Mouse (Mus musculus) layer of hippocampus, postnatal 36 days (tissue): ENCODE measurements at regions not wholly inside any gene's neighbourhood (a gene's known extent, or its start where the extent isn't known, plus 50 kb on each side); places are given as distances from the start of the nearest gene placed in this dataset.

Experiments used
- DNase-seq, 2 experiments: peaks; one replicate each; pipeline ENCODE4 v3.0.0; 2022

DNA sequence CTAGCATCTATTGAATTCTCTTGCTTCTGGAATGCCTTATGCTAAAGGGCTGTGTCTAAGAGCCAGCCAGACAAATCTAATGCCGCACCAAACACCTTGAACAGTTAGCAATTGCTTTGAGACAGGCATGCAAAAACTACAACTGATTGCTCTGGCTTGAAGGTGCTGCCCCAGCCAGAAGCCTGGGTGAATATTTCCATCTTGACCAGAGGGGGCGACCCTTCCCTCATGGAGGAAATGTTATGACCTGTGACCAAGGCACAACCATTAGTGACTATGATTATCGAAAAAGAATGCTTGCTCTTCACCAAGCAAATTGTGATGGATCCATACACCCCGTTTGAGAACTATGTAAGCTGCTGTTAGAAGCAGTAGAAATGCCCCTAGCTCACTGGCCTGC lies 445.9 kb upstream of the Etaa1 start:
- DNase-seq = no peak

DNA sequence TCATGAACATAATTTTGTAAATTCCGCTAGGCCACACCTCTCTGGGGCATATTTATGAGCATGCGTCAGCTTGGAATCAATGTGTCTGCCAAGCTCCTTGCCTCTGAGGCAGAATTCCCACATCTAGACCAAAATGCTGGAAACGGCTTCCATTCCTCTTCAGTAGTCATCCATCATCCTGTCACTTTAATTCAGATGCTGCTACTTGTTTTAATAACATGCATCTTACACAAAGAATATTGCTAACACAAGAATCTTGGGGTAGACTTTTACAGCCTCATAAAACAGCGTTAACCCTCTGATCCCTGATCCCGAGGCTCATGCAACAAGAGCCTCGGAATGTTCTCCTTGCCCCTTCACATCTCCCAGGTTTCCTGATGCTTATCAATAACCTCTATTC lies 442.7 kb upstream of the Etaa1 start:
- DNase-seq = no peak

DNA sequence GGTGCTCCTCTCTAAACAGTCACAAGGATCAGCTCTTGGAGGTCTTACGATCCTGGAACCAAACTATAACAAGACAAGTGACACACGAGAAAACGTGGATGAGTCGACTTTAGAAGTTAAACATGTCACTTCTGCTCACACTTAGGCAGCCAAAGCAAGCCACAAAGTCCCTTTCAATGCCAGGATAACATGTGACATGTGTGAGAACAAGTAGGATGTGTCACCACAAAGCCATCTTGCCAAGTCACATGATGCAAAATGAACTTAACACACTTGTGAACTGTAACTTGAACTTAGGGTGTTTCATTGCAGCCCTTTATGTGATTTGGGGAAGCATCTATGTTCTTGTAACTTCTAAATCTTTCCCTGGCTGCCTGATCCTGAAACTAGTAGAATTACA lies 442.0 kb upstream of the Etaa1 start:
- DNase-seq = no peak

DNA sequence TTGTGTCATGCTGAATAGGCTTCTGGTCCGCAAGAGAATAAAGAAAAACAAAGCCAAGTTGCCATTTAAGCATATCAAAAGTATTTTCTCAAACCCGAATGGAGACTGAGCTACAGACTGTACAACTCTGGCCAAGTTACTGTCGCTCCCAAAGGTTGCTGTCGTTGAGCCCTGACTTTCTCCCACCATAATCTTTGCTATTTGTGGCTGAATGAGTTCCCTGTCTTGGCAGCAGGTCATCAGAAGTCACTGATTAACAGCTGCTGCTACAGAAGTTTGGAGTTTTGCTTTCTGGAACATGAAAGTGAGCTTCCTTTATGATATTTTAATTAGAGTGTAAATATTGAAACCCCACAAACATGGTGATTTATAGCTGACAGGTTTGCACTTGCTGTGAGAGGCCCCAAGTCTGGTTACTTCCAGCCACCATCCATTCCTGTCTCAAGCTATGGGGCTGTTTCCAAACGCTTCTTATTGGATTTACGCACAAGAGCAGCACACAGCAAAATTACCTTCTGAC lies 419.2 kb upstream of the Etaa1 start:
- no peak for DNase-seq

DNA sequence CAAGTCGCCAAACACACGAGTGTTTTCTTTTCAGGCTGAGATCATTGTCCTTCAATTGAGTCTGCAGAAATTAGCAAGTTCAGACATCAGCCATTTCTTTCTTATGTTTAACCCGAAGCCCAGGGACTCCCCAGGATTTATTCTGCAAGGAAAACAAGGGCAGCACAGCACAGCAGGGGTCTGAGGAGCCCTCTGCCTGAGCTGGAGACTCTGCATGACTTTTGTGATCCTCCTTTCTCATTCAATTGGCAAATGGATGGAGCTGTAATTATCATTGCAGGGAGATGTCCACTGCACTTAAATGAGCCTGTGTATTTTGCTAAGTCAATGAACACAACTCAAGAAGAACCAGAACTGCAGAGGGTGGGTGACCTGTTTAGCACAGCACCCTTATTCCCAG lies 417.6 kb upstream of the Etaa1 start:
- DNase-seq = no peak

DNA sequence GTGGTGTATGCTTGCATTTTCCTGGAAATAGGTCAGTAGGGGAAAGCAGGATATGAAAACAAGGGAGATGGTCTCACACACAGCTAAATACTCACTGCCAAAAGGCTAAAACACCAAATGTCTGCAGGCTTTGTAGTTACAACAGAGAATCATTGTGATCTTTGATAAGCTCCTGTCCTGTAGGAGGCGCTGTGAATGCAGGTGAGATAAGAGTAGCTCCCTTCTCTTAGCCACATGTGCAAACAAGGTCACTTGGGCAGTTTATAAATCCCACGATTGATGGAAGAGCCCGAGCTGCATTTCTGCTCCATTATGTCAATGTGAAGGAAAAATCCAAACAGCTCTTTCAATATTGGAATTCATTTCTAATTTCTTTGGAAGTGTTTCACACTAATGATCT lies 417.2 kb upstream of the Etaa1 start:
- DNase-seq = no peak

DNA sequence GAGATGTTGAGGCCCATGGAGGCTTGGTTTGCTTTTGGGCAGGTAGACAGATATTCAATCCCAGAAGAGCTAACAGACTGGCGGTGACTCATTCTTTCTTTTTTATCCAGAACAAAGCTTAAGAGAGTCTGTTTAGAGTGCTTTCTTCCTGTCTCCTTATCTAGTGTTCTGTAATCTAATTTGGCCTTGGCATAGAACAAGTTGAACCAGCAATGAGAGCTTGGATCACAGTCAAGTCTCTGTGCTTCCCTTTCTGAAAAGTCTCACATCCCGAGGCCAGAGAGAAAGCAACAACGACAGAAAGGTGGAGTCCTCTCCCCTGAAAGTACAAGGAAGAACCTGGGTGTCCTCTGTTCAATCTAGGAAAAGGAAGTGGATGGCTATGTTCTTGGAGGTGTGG lies 401.2 kb upstream of the Etaa1 start:
- DNase-seq = no peak

DNA sequence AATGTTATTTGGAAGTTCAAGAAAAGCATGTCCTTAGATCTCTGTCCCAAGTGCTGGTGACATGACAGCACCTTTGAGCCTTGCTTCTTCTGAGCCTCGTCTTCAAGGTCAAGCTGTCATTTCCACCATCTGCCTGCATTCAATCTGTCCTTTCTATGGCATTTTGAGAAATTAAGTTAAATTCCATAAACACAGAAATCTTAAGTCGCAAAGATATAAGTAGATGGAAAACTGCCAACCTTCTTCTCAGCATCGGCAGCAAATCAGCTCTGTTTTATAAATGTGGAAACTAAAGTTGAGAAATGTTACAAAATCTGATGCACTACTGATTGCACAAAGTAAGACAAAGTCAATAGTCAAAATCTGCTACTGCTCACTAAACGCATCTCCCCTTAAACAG lies 400.5 kb upstream of the Etaa1 start:
- no peak for DNase-seq

DNA sequence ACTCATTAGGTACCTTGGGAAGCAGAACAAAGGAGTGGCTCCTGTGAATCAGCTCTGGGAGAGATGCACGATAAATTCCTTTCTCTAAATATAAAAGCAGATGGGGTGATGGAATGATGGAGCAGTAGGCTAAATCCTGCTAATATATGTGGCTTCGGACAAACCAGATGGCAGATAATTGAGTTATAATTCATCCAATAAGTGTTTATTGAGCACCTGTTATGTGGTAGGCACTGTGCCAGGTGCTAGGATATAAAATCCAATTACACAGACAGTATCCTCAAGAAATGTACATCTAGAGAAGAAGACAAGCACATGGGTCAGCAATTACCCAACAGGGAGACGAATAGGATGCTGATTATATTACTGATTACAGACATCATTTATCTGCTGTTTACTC lies 394.2 kb upstream of the Etaa1 start:
- DNase-seq = no peak

DNA sequence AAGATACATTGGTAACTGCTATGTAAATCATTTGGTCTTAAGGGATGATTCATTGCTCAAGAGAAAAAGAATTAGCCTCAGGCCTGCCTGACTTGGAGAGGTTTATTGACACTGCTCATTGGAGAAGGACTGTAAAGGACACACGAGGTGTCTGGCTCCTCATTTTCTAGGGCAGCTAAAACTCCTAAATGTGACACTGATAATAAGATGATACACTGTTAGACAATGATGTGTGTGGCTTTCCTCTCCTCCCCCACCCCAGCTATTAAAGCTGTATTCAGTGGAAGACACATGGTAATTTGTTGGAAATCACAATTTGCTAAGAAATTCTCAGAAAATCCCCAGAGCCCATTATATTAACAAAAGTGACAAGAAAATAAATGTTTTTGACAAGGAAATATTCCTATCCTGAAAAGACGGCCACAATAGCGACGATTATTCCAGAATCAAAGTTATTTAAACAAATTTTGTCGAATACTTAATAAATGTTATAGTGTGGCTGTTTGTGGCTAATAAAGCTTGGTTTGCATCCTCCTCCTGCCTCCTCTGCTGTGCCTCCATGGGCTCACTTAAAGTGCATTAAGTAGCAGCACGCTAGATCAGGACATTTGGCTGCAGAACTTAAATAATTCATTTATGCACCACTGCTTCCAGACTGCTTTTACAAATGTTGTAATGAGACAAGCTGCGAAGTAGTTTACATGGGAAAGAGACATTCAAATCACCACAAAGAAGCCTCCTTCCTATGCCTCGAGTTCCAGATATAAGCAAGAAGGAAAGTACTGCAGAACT lies 360.0 kb upstream of the Etaa1 start:
- DNase-seq = no peak

DNA sequence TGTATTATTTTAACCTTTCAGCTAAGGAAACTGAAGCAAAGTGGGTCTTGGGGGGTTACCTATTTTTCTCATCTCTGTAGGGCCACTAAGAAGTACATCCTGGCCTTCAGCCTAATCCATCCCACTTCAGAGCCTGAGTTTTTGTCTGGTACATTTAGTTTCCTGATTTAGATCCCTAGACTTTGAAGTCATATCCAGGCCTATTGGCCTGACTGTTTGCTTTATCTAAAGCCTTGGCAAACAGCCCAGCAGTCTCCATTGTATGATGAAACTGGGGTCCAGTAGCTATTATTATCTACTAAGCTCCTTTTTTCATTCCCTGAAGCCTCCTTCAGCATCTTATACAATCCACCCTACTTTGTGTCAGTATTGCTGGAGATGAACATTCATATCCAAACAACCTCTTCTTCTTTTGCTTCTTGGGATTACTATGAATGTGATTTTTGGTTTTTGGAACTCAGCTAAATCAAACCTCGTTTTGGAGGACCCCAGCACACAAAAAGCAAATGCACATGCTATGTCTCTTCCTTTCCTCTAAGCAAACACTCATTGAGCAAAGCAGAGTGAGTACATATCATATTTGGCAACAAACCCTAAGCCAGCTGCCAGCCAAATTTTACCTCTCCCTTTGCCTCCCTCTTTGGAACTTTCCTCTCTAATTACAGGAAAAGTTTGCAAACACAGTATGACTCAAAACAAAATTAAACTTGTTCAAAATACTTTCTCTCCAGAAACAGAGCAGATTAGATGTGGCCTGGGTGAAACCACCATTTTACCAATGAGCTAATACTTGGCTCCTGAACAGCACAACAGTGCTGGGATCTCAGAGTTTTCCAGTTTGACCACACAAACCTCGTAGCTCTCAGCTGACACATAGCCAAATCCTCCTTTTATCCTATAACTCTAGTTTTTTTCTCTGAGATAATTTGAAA lies 342.8 kb upstream of the Etaa1 start:
- no peak for DNase-seq

DNA sequence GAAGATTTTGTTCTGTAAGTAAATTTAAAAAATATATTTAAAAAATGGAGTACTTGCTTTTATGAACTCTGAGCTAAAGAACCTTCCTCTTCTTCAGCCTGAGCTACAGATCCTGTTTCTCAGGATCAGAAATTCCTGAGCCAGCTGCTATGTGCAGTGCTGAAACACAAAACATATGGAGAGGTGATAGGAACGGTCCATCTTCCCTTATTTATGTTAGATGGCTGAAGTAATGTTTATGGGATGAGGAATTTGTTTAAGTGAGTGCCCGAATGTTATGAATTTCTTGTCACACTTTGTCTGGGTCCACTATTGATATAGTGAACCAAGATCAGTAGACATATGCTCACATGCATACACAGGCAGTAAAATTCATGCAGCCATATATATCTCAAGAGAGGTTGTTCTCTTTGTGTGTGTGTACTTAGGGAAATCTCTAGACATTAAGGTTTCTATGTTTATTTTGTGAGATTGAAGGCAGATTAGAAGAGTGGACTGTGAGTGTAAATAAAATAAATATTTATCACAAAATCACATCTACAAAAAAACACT lies 325.0 kb upstream of the Etaa1 start:
- no peak for DNase-seq

DNA sequence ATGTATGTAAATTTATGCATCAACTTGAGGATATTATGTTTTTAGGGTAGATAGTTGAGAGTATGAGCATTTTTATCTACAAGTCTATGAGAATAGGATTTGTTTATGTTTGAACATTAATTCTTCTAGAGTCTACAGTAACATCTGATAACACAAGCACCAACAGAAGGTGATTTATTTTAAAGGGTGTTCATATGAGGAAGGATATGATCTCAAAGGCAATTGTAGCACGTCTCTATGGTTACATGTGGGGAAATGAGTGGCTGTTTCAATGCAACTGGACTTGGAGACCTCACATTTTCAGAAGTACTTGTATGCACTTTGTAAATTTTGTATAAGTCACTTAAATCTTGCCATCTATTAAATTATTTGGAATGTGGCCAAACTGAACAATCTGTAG lies 318.7 kb upstream of the Etaa1 start:
- DNase-seq = no peak

DNA sequence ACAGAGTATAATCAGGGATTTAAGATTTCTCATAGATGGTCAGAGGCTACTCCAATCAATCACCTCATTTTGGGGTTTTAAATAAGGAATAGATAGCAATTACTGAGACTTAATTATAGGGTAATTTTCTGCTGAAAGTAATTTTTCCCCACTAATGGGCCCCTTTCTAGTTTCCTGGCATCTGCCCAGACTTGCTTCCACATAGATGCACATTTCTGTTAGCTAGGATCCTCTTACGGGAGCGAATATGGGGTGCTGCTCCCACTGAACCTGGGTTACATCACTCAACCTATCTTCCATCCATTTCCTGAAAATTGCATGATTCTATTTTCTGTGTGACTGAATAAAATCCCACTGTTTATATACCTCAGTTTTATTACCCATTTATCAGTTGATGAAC lies 312.5 kb upstream of the Etaa1 start:
- DNase-seq = no peak

DNA sequence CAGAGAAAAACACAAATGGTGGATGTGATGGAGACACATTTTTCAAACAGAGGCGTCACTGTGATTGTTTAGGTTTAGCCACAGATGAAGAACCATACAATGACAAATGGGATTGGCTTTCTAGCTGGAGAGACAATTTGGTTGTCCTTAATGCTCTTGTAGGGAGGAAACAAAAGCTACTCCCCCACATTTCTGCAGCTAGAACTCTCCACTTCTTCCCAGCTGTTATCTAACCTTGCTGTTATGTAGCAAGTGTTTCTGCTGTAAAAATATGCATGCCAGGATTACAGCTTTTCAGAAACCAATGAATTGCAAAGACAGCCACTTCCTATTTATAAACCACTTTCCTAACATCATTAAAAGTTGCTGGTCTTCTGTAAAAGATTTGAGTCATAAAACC lies 309.2 kb upstream of the Etaa1 start:
- DNase-seq = no peak

DNA sequence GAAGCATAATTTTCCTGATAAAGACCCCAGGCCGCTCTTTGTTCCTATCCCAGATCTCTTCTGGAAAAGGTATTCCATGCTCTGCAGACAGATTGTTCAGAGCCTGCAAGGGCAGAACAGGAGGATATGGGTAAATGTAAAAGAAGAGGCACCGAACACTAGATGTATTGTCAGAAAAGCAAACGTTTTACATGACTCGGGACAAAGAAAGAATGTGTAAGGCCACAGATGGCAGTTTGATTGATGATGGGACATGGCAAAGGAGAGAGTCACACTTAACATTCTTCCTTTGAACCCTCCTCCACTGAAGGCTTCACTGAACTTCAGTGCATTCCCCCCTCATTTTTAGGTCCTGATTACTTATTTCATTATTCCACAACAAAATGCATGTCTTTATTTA lies 295.6 kb upstream of the Etaa1 start:
- no peak for DNase-seq

DNA sequence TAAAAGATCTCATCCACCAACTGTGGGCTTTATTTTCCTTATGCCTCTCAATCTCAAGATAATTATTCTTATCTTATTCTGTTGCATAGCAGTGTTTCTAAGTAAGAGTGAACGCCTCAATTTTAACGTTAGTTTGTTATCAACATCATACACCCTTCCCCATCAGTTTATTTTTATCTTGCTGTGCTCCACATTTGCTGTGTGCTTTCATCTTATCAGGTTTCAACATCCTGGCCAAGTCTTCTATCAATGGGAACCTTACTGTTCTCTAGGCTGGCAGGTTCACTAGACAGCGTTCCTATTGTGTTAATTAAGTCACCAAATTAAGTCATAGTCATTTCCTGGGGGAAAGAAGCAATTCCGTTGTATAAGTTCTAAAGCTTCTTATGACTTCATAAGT lies 263.1 kb upstream of the Etaa1 start:
- DNase-seq = no peak

DNA sequence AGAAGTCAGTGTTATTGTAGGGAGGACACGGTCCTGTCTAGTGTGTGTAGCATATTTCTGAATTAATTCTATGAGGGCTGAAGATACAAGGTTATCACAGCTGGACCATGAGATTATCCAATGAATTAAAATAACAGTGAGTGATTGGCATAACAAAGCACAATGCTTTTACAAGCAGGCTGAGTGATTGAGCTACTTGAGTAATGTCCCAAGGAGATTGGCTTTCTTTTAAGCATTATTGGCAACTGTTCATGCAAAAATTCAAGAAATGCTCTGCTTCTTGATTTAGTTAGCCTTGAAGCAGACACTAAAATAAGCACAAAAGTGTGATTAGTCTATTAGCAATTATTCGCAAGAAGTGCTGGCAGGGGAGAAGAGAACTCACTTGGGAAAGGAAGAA lies 219.4 kb upstream of the Etaa1 start:
- no peak for DNase-seq

DNA sequence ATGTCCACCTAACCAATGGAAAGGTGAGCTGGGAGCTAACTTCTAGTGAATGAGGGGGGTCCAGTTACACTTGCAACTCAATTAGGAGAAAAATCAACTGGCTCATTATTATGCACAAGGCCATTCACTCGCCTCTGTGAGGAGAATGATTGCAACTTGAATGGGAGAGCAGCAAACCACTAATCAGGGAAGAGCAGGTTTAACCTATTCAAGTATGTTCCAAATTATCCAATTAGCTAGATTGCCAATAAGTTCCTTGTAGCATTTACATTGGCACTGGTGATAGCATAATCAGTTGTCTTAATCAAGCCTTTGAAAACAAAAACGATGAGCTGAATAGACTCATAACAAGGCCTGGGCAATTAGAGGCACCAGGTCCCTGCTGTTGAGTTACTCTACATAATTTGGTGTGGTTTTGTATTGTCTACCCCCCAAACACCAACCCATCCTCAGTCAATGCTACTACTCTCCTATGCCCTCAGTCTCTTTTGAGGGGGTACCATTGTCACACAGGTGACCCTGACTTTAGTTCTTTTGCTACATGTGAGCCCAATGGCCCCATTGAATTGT lies 217.6 kb upstream of the Etaa1 start:
- no peak for DNase-seq

DNA sequence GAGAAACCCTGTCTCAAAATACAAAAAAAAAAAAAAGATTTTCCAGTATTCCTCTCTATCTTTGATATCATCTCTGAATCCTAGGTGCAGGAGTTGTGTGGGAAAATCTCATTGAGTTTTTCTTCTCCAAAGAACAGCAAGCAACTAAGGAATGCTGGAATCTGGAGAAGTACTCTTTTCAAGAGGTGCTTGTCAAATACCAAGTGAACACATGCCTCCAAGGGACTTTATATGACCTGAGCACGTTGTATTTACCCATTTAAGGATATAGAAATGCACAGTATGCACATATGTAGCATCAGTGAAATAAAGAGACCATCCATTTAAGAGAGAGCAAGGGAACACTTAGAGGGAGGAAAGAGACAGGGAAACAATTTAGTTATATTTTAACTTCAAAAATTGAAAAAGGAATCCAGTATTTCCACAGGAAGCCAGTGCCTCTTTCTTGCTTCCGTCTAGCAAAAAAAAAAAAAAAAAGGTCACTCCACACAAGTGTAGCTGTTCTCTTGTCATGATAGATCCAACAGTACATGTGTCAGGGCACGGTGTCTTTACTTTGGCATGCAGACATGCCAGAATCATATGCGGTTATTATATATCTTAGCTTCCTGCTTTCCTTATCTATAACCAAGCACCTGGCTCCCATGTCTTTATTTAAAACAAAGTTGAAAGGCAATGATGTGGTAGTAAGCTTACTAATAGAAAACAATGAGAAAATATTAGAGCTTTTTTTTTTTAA lies 212.1 kb upstream of the Etaa1 start:
- no peak for DNase-seq

DNA sequence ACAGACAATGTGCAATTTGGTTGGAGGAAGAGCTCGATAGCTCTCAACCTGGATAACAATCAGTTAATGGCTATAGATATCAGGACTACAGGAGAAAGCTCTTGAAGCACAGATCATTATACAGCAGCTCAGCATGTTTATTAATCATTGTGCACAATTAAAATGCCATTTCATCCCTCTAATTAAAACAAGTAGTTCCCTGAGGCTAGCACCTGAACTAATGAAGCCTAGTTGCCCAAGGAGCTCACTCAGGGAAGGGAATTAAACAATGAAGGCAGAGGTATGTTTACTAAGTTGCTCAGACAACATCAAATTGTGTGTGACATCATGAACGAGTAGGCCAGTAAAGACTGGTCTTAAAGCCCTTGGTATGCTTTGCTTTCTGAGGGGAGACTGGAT lies 210.3 kb upstream of the Etaa1 start:
- no peak for DNase-seq
